Mouse (Mus musculus) yolk sac, embryonic 10.5 days (tissue): Measurements from ENCODE around the gene Zfyve1.
A peak's percentile ranks its signal among the peaks of the same experiment; 100 is the strongest.
"Not testable (repeated sequence)": the region's sequence is repeated elsewhere in the genome, so short reads cannot be mapped to it uniquely, and the experiment has no call there.

Source experiments
- DNase-seq: peaks from one replicate; pipeline ENCODE4 v3.0.0-alpha.2; 2017; ENCODE audit warnings: low spot score

Gene Zfyve1

GRCm38 (mm10) chr12:83597025-83597501 is at the start of gene Zfyve1:
Gene Zfyve1 (minus strand): TSS chr12:83597222.
- peak; percentile 98 for DNase-seq

- DNase-seq: no peak
Observed at GRCm38 (mm10) chr12:83643116-83643515, 46.1 kb upstream of the Zfyve1 start.

GRCm38 (mm10) chr12:83641233-83641632 is 44.2 kb upstream of the Zfyve1 start:
- DNase-seq: no peak

GRCm38 (mm10) chr12:83633807-83634206 is 36.8 kb upstream of the Zfyve1 start:
- no peak for DNase-seq

- no peak for DNase-seq
Observed at GRCm38 (mm10) chr12:83632680-83633025, 35.6 kb upstream of the Zfyve1 start.

GRCm38 (mm10) chr12:83631743-83632679 is 35.0 kb upstream of the Zfyve1 start:
- DNase-seq: peak; percentile 98

GRCm38 (mm10) chr12:83630936-83631335 is 33.9 kb upstream of the Zfyve1 start, which contains the start of gene Rbm25:
Gene Rbm25 (plus strand): TSS chr12:83631236.
- not testable (repeated sequence) for DNase-seq

GRCm38 (mm10) chr12:83624321-83624720 is 27.3 kb upstream of the Zfyve1 start:
- no peak for DNase-seq

- DNase-seq: no peak
Observed at GRCm38 (mm10) chr12:83622031-83622755, 25.2 kb upstream of the Zfyve1 start.

- not testable (repeated sequence) for DNase-seq
Observed at GRCm38 (mm10) chr12:83620694-83621093, 23.7 kb upstream of the Zfyve1 start.

GRCm38 (mm10) chr12:83618981-83619380 is 22.0 kb upstream of the Zfyve1 start:
- peak; percentile 31 for DNase-seq

- DNase-seq: no peak
Observed at GRCm38 (mm10) chr12:83617261-83617660, 20.2 kb upstream of the Zfyve1 start.

GRCm38 (mm10) chr12:83606411-83606810 is 9.4 kb upstream of the Zfyve1 start:
- DNase-seq: not testable (repeated sequence)

- DNase-seq: no peak
Observed at GRCm38 (mm10) chr12:83602285-83602684, 5.3 kb upstream of the Zfyve1 start.

- DNase-seq: no peak
Observed at GRCm38 (mm10) chr12:83597881-83598280, 859 bp upstream of the Zfyve1 start.

GRCm38 (mm10) chr12:83596191-83596954 is 649 bp downstream of the Zfyve1 start:
- DNase-seq: no peak

GRCm38 (mm10) chr12:83594454-83595040 is 2.5 kb downstream of the Zfyve1 start:
- DNase-seq: no peak

GRCm38 (mm10) chr12:83591754-83592501 is 5.1 kb downstream of the Zfyve1 start:
- no peak for DNase-seq

GRCm38 (mm10) chr12:83586628-83587027 is 10.4 kb downstream of the Zfyve1 start:
- peak; percentile 62 for DNase-seq

- DNase-seq: no peak
Observed at GRCm38 (mm10) chr12:83582747-83583146, 14.3 kb downstream of the Zfyve1 start.

GRCm38 (mm10) chr12:83582106-83582505 is 14.9 kb downstream of the Zfyve1 start:
- peak; percentile 81 for DNase-seq
